Mouse (Mus musculus): ENCODE measurements around the gene Hist2h2bb. TPM values are rescaled to one million over a fixed set of nuclear protein-coding genes. Genes with fewer than 3 reads are reported as not detected.
"Not testable (repeated sequence)": the region's sequence is repeated elsewhere in the genome, so short reads cannot be mapped to it uniquely, and the experiment has no call there.

Hist2h2bb gene
- total and polyA plus RNA-seq, 3 experiments: 11.2 to 6,680 TPM; not detected in 1

GRCm38 (mm10) chr3:96246018-96246417 is 23.5 kb upstream of the Hist2h2bb start:
- peaks cover 13 to 35% of the 10 kb centered on the region in 2 experiments for H3K4me1 ChIP-seq (ENCODE audit: control insufficient read depth in 1 of 2, insufficient read depth in 2 of 2, low read length in 2 of 2)
- H3K9me3 ChIP-seq (replicated peaks; ENCODE audit: insufficient read depth, low read length); DNase-seq (ENCODE audit: low read depth, low spot score); H3K27me3 ChIP-seq (ENCODE audit: control insufficient read depth in 1 of 2, insufficient read depth in 2 of 2, low read length in 2 of 2); H3K79me2 ChIP-seq (ENCODE audit: control insufficient read depth, insufficient read depth, low read length, poor library complexity): not testable (repeated sequence)
- peak overlapping the region; percentile 80 for H3K27ac ChIP-seq (ENCODE audit: control insufficient read depth, low read depth, low read length)
- H3K4me3 ChIP-seq (ENCODE audit: control insufficient read depth in 1 of 2, insufficient read depth in 1 of 2, low read depth in 2 of 2, low read length in 2 of 2): peak overlapping the region in 1 of 2 experiments; percentile 41; a peak in 2 of 4 replicates
- TF ChIP-seq POLR2A (IDR thresholded peaks at IDR 0.05; ENCODE audit: control insufficient read depth in 1 of 2, insufficient read depth in 1 of 2, low read depth in 1 of 2, low read length in 2 of 2, poor library complexity in 1 of 2) (peak in 1 of 2 experiments; percentile 51; a peak in 1 of 4 replicates), POLR2AphosphoS5 (IDR thresholded peaks at IDR 0.05; ENCODE audit: borderline replicate concordance, low read depth, low read length) (peak; percentile 84; the same call in 1 of the 2 replicates)
- H3K36me3 ChIP-seq (ENCODE audit: control insufficient read depth in 1 of 2, insufficient read depth in 2 of 2, low read length in 2 of 2): peaks cover 0 to 56% of the 10 kb centered on the region in 2 experiments; a peak in 2 of 4 replicates
- H3K9ac ChIP-seq (ENCODE audit: control insufficient read depth, low read depth, low read length, poor library complexity, severe bottlenecking): peak overlapping the region; percentile 60

- Histone ChIP-seq H3K9ac (ENCODE audit: control insufficient read depth, low read depth, low read length, poor library complexity, severe bottlenecking) (peak within 1 kb of the TSS; percentile 92), H3K36me3 (ENCODE audit: control insufficient read depth in 1 of 2, insufficient read depth in 2 of 2, low read length in 2 of 2) (peaks cover 0 to 55% of the 10 kb centered on the region in 2 experiments; a peak in 2 of 4 replicates), H3K4me1 (ENCODE audit: control insufficient read depth in 1 of 2, insufficient read depth in 2 of 2, low read length in 2 of 2) (peaks cover 13 to 34% of the 10 kb centered on the region in 2 experiments), H3K4me3 (ENCODE audit: control insufficient read depth in 1 of 2, insufficient read depth in 1 of 2, low read depth in 2 of 2, low read length in 2 of 2) (peak within 1 kb of the TSS; percentile 3 to 63), H3K27ac (ENCODE audit: control insufficient read depth, low read depth, low read length) (peak within 1 kb of the TSS; percentile 97)
- H3K27me3 ChIP-seq (ENCODE audit: control insufficient read depth in 1 of 2, insufficient read depth in 2 of 2, low read length in 2 of 2); H3K79me2 ChIP-seq (ENCODE audit: control insufficient read depth, insufficient read depth, low read length, poor library complexity); H3K9me3 ChIP-seq (replicated peaks; ENCODE audit: insufficient read depth, low read length); DNase-seq (ENCODE audit: low read depth, low spot score): not testable (repeated sequence)
Measured at GRCm38 (mm10) chr3:96246427-96246856, 23.1 kb upstream of the Hist2h2bb start, which contains the start of gene Hist2h3c1. Gene Hist2h3c1 (plus strand): TSS chr3:96246685.

GRCm38 (mm10) chr3:96247356-96248140 is 22.0 kb upstream of the Hist2h2bb start:
- Histone ChIP-seq H3K27ac (ENCODE audit: control insufficient read depth, low read depth, low read length) (peak overlapping the region; percentile 97), H3K9me3 (replicated peaks; ENCODE audit: insufficient read depth, low read length) (no peaks in the 10 kb centered on the region), H3K4me3 (ENCODE audit: control insufficient read depth in 1 of 2, insufficient read depth in 1 of 2, low read depth in 2 of 2, low read length in 2 of 2) (peak overlapping the region; percentile 3 to 63), H3K9ac (ENCODE audit: control insufficient read depth, low read depth, low read length, poor library complexity, severe bottlenecking) (peak overlapping the region; percentile 92), H3K79me2 (ENCODE audit: control insufficient read depth, insufficient read depth, low read length, poor library complexity) (peaks cover 2% of the 10 kb centered on the region), H3K27me3 (ENCODE audit: control insufficient read depth in 1 of 2, insufficient read depth in 2 of 2, low read length in 2 of 2) (no peaks in the 10 kb centered on the region), H3K36me3 (ENCODE audit: control insufficient read depth in 1 of 2, insufficient read depth in 2 of 2, low read length in 2 of 2) (peaks cover 0 to 48% of the 10 kb centered on the region in 2 experiments; a peak in 2 of 4 replicates), H3K4me1 (ENCODE audit: control insufficient read depth in 1 of 2, insufficient read depth in 2 of 2, low read length in 2 of 2) (peaks cover 13 to 25% of the 10 kb centered on the region in 2 experiments)
- no peak for TF ChIP-seq CHD2 (IDR thresholded peaks at IDR 0.05; ENCODE audit: low read length)
- TF ChIP-seq KAT2A (conservative IDR thresholded peaks at IDR 0.05; ENCODE audit: low read depth, low read length): no peak
- TF ChIP-seq NELFE (IDR thresholded peaks at IDR 0.05; ENCODE audit: low read depth, low read length): no peak
- TF ChIP-seq TCF12 (IDR thresholded peaks at IDR 0.05; ENCODE audit: low read depth, low read length): no peak
- no peak for TF ChIP-seq SMC3 (IDR thresholded peaks at IDR 0.05; ENCODE audit: low read depth, low read length)
- TF ChIP-seq CTCF (IDR thresholded peaks at IDR 0.05 in 2 of 3, conservative IDR thresholded peaks at IDR 0.05 in 1 of 3; ENCODE audit: control insufficient read depth in 1 of 3, insufficient read depth in 1 of 3, low read depth in 2 of 3, low read length in 3 of 3, poor library complexity in 1 of 3, severe bottlenecking in 1 of 3): no peak
- TF ChIP-seq MYB (IDR thresholded peaks at IDR 0.05; ENCODE audit: low read depth, low read length): no peak
- no peak for TF ChIP-seq POLR2AphosphoS2 (IDR thresholded peaks at IDR 0.05; ENCODE audit: low read length)
- no peak for TF ChIP-seq USF1 (IDR thresholded peaks at IDR 0.05; ENCODE audit: low read depth, low read length)
- TF ChIP-seq TBP (IDR thresholded peaks at IDR 0.05; ENCODE audit: low read depth, low read length): no peak
- TF ChIP-seq POLR2A (IDR thresholded peaks at IDR 0.05; ENCODE audit: control insufficient read depth in 1 of 2, insufficient read depth in 1 of 2, low read depth in 1 of 2, low read length in 2 of 2, poor library complexity in 1 of 2): peak in 1 of 2 experiments; percentile 80; a peak in 2 of 4 replicates
- TF ChIP-seq ETS1 (IDR thresholded peaks at IDR 0.05; ENCODE audit: low read depth, low read length): no peak
- peak; percentile 72; the same call in 1 of the 2 replicates for TF ChIP-seq POLR2AphosphoS5 (IDR thresholded peaks at IDR 0.05; ENCODE audit: borderline replicate concordance, low read depth, low read length)
- no peak for TF ChIP-seq RCOR1 (IDR thresholded peaks at IDR 0.05; ENCODE audit: low read depth, low read length)
- no peak for TF ChIP-seq GABPA (IDR thresholded peaks at IDR 0.05; ENCODE audit: low read depth, low read length)
- TF ChIP-seq MXI1 (IDR thresholded peaks at IDR 0.05; ENCODE audit: low read depth, low read length): no peak
- DNase-seq (ENCODE audit: low read depth, low spot score): peak; percentile 91
